Mouse (Mus musculus): ENCODE data around the gene Nav2. TPM values are rescaled to one million over a fixed set of nuclear protein-coding genes. Genes with fewer than 3 reads are reported as not detected.

Gene Nav2
- total and polyA plus RNA-seq, 3 experiments, result 1.0 TPM; not detected in 2

GRCm38 (mm10) chr7:49064792-49065521 is 156.4 kb downstream of the Nav2 start:
- ATAC-seq (ENCODE audit: extremely low read depth, insufficient number of reproducible peaks, low FRiP score, poor library complexity, severe bottlenecking) (no peak), DNase-seq (ENCODE audit: low spot score) (no peak)
- Histone ChIP-seq H3K36me3 (replicated peaks) (no peaks in the 10 kb centered on the region), H3K9me3 (replicated peaks) (peaks cover 61% of the 10 kb centered on the region), H3K4me3 (ENCODE audit: low read depth, low read length) (no peak overlapping the region), H3K27me3 (ENCODE audit: insufficient read depth, low read length) (no peaks in the 10 kb centered on the region), H3K4me1 (ENCODE audit: insufficient read depth, low read depth, low read length) (no peaks in the 10 kb centered on the region)
- no peak for TF ChIP-seq POLR2AphosphoS5 (IDR thresholded peaks at IDR 0.05; ENCODE audit: insufficient replicate concordance, low read depth, low read length)
- TF ChIP-seq TAL1 (conservative IDR thresholded peaks at IDR 0.05; ENCODE audit: low read depth, low read length), result no peak
- TF ChIP-seq GATA2 (IDR thresholded peaks at IDR 0.05; ENCODE audit: borderline replicate concordance, low read depth, low read length), result no peak

- Histone ChIP-seq H3K27me3 (ENCODE audit: insufficient read depth, low read length) (no peaks in the 10 kb centered on the region), H3K9me3 (replicated peaks) (peaks cover 60% of the 10 kb centered on the region), H3K4me1 (ENCODE audit: insufficient read depth, low read depth, low read length) (no peaks in the 10 kb centered on the region), H3K36me3 (replicated peaks) (no peaks in the 10 kb centered on the region), H3K4me3 (ENCODE audit: low read depth, low read length) (no peak overlapping the region)
- no peak for TF ChIP-seq POLR2AphosphoS5 (IDR thresholded peaks at IDR 0.05; ENCODE audit: insufficient replicate concordance, low read depth, low read length)
- no peak for TF ChIP-seq GATA1 (IDR thresholded peaks at IDR 0.05; ENCODE audit: borderline replicate concordance, low read length)
- TF ChIP-seq TAL1 (conservative IDR thresholded peaks at IDR 0.05; ENCODE audit: low read depth, low read length), result no peak
- no peak for TF ChIP-seq CTCF (IDR thresholded peaks at IDR 0.05; ENCODE audit: low read depth, low read length)
- no peak for TF ChIP-seq GATA2 (IDR thresholded peaks at IDR 0.05; ENCODE audit: borderline replicate concordance, low read depth, low read length)
- DNase-seq (ENCODE audit: low spot score) (no peak), ATAC-seq (ENCODE audit: extremely low read depth, insufficient number of reproducible peaks, low FRiP score, poor library complexity, severe bottlenecking) (no peak)
Measured at GRCm38 (mm10) chr7:49065621-49066475, 157.3 kb downstream of the Nav2 start.

- no peaks in the 10 kb centered on the region for H3K27me3 ChIP-seq (ENCODE audit: insufficient read depth, low read length)
- H3K36me3 ChIP-seq (replicated peaks), result no peaks in the 10 kb centered on the region
- H3K9me3 ChIP-seq (replicated peaks), result peaks cover 60% of the 10 kb centered on the region
- H3K4me1 ChIP-seq (ENCODE audit: insufficient read depth, low read depth, low read length), result no peaks in the 10 kb centered on the region
- no peak overlapping the region for H3K4me3 ChIP-seq (ENCODE audit: low read depth, low read length)
- DNase-seq (ENCODE audit: low spot score) (no peak), ATAC-seq (ENCODE audit: extremely low read depth, insufficient number of reproducible peaks, low FRiP score, poor library complexity, severe bottlenecking) (no peak)
- TF ChIP-seq CTCF (IDR thresholded peaks at IDR 0.05; ENCODE audit: low read depth, low read length) (no peak), POLR2AphosphoS5 (IDR thresholded peaks at IDR 0.05; ENCODE audit: insufficient replicate concordance, low read depth, low read length) (no peak), TAL1 (conservative IDR thresholded peaks at IDR 0.05; ENCODE audit: low read depth, low read length) (no peak), GATA1 (IDR thresholded peaks at IDR 0.05; ENCODE audit: borderline replicate concordance, low read length) (no peak), GATA2 (IDR thresholded peaks at IDR 0.05; ENCODE audit: borderline replicate concordance, low read depth, low read length) (no peak)
Measured at GRCm38 (mm10) chr7:49066828-49067227, 158.3 kb downstream of the Nav2 start.

- Histone ChIP-seq H3K27me3 (ENCODE audit: insufficient read depth, low read length) (no peaks in the 10 kb centered on the region), H3K36me3 (replicated peaks) (no peaks in the 10 kb centered on the region), H3K4me1 (ENCODE audit: insufficient read depth, low read depth, low read length) (no peaks in the 10 kb centered on the region), H3K9me3 (replicated peaks) (peaks cover 76% of the 10 kb centered on the region), H3K4me3 (ENCODE audit: low read depth, low read length) (no peak overlapping the region)
- DNase-seq (ENCODE audit: low spot score) (no peak), ATAC-seq (ENCODE audit: extremely low read depth, insufficient number of reproducible peaks, low FRiP score, poor library complexity, severe bottlenecking) (no peak)
- no peak for TF ChIP-seq GATA2 (IDR thresholded peaks at IDR 0.05; ENCODE audit: borderline replicate concordance, low read depth, low read length)
- TF ChIP-seq GATA1 (IDR thresholded peaks at IDR 0.05; ENCODE audit: borderline replicate concordance, low read length), result no peak
- no peak for TF ChIP-seq TAL1 (conservative IDR thresholded peaks at IDR 0.05; ENCODE audit: low read depth, low read length)
- no peak for TF ChIP-seq CTCF (IDR thresholded peaks at IDR 0.05; ENCODE audit: low read depth, low read length)
- no peak for TF ChIP-seq POLR2AphosphoS5 (IDR thresholded peaks at IDR 0.05; ENCODE audit: insufficient replicate concordance, low read depth, low read length)
Measured at GRCm38 (mm10) chr7:49069396-49069961, 161.0 kb downstream of the Nav2 start.

- DNase-seq (ENCODE audit: low spot score) (no peak), ATAC-seq (ENCODE audit: extremely low read depth, insufficient number of reproducible peaks, low FRiP score, poor library complexity, severe bottlenecking) (no peak)
- Histone ChIP-seq H3K27me3 (ENCODE audit: insufficient read depth, low read length) (no peaks in the 10 kb centered on the region), H3K4me3 (ENCODE audit: low read depth, low read length) (no peak overlapping the region), H3K36me3 (replicated peaks) (no peaks in the 10 kb centered on the region), H3K4me1 (ENCODE audit: insufficient read depth, low read depth, low read length) (no peaks in the 10 kb centered on the region), H3K9me3 (replicated peaks) (peaks cover 79% of the 10 kb centered on the region)
- TF ChIP-seq CTCF (IDR thresholded peaks at IDR 0.05; ENCODE audit: low read depth, low read length), result no peak
- no peak for TF ChIP-seq GATA1 (IDR thresholded peaks at IDR 0.05; ENCODE audit: borderline replicate concordance, low read length)
- no peak for TF ChIP-seq TAL1 (conservative IDR thresholded peaks at IDR 0.05; ENCODE audit: low read depth, low read length)
- no peak for TF ChIP-seq POLR2AphosphoS5 (IDR thresholded peaks at IDR 0.05; ENCODE audit: insufficient replicate concordance, low read depth, low read length)
- TF ChIP-seq GATA2 (IDR thresholded peaks at IDR 0.05; ENCODE audit: borderline replicate concordance, low read depth, low read length), result no peak
Measured at GRCm38 (mm10) chr7:49070621-49071020, 162.1 kb downstream of the Nav2 start.

GRCm38 (mm10) chr7:49071141-49071567 is 162.6 kb downstream of the Nav2 start:
- ATAC-seq (ENCODE audit: extremely low read depth, insufficient number of reproducible peaks, low FRiP score, poor library complexity, severe bottlenecking) (no peak), DNase-seq (ENCODE audit: low spot score) (no peak)
- peaks cover 81% of the 10 kb centered on the region for H3K9me3 ChIP-seq (replicated peaks)
- H3K27me3 ChIP-seq (ENCODE audit: insufficient read depth, low read length), result no peaks in the 10 kb centered on the region
- TF ChIP-seq GATA1 (IDR thresholded peaks at IDR 0.05; ENCODE audit: borderline replicate concordance, low read length), result no peak
- no peak for TF ChIP-seq GATA2 (IDR thresholded peaks at IDR 0.05; ENCODE audit: borderline replicate concordance, low read depth, low read length)
- TF ChIP-seq POLR2AphosphoS5 (IDR thresholded peaks at IDR 0.05; ENCODE audit: insufficient replicate concordance, low read depth, low read length), result no peak
- no peak overlapping the region for H3K4me3 ChIP-seq (ENCODE audit: low read depth, low read length)
- H3K36me3 ChIP-seq (replicated peaks), result no peaks in the 10 kb centered on the region
- no peaks in the 10 kb centered on the region for H3K4me1 ChIP-seq (ENCODE audit: insufficient read depth, low read depth, low read length)
